Mouse (Mus musculus): ENCODE measurements at regions not wholly inside any gene's neighbourhood (a gene's known extent, or its start where the extent isn't known, plus 50 kb on each side); places are given as distances from the start of the nearest gene placed in this dataset.

- no peak overlapping the region for H3K4me3 ChIP-seq (ENCODE audit: low read depth, low read length)
- no peaks in the 10 kb centered on the region for H3K27me3 ChIP-seq (ENCODE audit: insufficient read depth, low read length)
- no peak overlapping the region for H3K9ac ChIP-seq
- H3K4me1 ChIP-seq (ENCODE audit: insufficient read depth): 0 out of 2 replicates have a peak, but pooled peaks cover 7% of the 10 kb centered on the region
- WGBS: 18% methylated on average over 12 of the region's 12 CpGs
- H3K4me2 ChIP-seq (ENCODE audit: low read depth): peak overlapping the region; percentile 27; the same call in 1 of the 2 replicates
- H3K36me3 ChIP-seq (ENCODE audit: insufficient read depth): no peaks in the 10 kb centered on the region
- no peaks in the 10 kb centered on the region for H3K9me3 ChIP-seq (ENCODE audit: low read length)
- peak; percentile 96 for ATAC-seq
- H3K27ac ChIP-seq (ENCODE audit: low read depth, low read length): no peak overlapping the region
- TF ChIP-seq CTCF (IDR thresholded peaks at IDR 0.05; ENCODE audit: low read depth): peak; percentile 99
- peak; percentile 90 for DNase-seq
Observed at GRCm38 (mm10) chr10:46011916-46012596, 434.4 kb downstream of the Hace1 start.

GRCm38 (mm10) chr10:46012599-46012998 is 435.0 kb downstream of the Hace1 start:
- Histone ChIP-seq H3K36me3 (ENCODE audit: insufficient read depth) (no peaks in the 10 kb centered on the region), H3K9ac (no peak overlapping the region), H3K4me1 (ENCODE audit: insufficient read depth) (0 out of 2 replicates have a peak, but pooled peaks cover 7% of the 10 kb centered on the region), H3K4me2 (ENCODE audit: low read depth) (no peak overlapping the region), H3K27me3 (ENCODE audit: insufficient read depth, low read length) (no peaks in the 10 kb centered on the region), H3K4me3 (ENCODE audit: low read depth, low read length) (no peak overlapping the region), H3K9me3 (ENCODE audit: low read length) (no peaks in the 10 kb centered on the region), H3K27ac (ENCODE audit: low read depth, low read length) (no peak overlapping the region)
- ATAC-seq (no peak), DNase-seq (no peak)
- no peak for TF ChIP-seq CTCF (IDR thresholded peaks at IDR 0.05; ENCODE audit: low read depth)
- WGBS: 69% methylated on average over 6 of the region's 6 CpGs

GRCm38 (mm10) chr10:46016295-46016694 is 438.7 kb downstream of the Hace1 start:
- H3K27me3 ChIP-seq (ENCODE audit: insufficient read depth, low read length): no peaks in the 10 kb centered on the region
- H3K4me2 ChIP-seq (ENCODE audit: low read depth): no peak overlapping the region
- peak; percentile 64 for DNase-seq
- no peak overlapping the region for H3K9ac ChIP-seq
- TF ChIP-seq CTCF (IDR thresholded peaks at IDR 0.05; ENCODE audit: low read depth): no peak
- 0 out of 2 replicates have a peak, but pooled peaks cover 7% of the 10 kb centered on the region for H3K4me1 ChIP-seq (ENCODE audit: insufficient read depth)
- H3K36me3 ChIP-seq (ENCODE audit: insufficient read depth): no peaks in the 10 kb centered on the region
- H3K27ac ChIP-seq (ENCODE audit: low read depth, low read length): no peak overlapping the region
- H3K4me3 ChIP-seq (ENCODE audit: low read depth, low read length): no peak overlapping the region
- peak; percentile 50; the same call in 1 of the 2 replicates for ATAC-seq
- 22% methylated on average over 5 of the region's 5 CpGs for WGBS
- no peaks in the 10 kb centered on the region for H3K9me3 ChIP-seq (ENCODE audit: low read length)

GRCm38 (mm10) chr10:46045474-46046093 is 468.0 kb downstream of the Hace1 start:
- no peak overlapping the region for H3K9ac ChIP-seq
- peaks cover 21% of the 10 kb centered on the region for H3K4me1 ChIP-seq (ENCODE audit: insufficient read depth)
- H3K36me3 ChIP-seq (ENCODE audit: insufficient read depth): no peaks in the 10 kb centered on the region
- ATAC-seq (peak; percentile 74), DNase-seq (peak; percentile 47)
- H3K4me2 ChIP-seq (ENCODE audit: low read depth): no peak overlapping the region
- TF ChIP-seq CTCF (IDR thresholded peaks at IDR 0.05; ENCODE audit: low read depth): no peak
- H3K9me3 ChIP-seq (ENCODE audit: low read length): no peaks in the 10 kb centered on the region
- no peak overlapping the region for H3K4me3 ChIP-seq (ENCODE audit: low read depth, low read length)
- no peaks in the 10 kb centered on the region for H3K27me3 ChIP-seq (ENCODE audit: insufficient read depth, low read length)
- H3K27ac ChIP-seq (ENCODE audit: low read depth, low read length): peak overlapping the region; percentile 42; the same call in 1 of the 2 replicates
- 13% methylated on average over 6 of the region's 6 CpGs for WGBS

- no peak for TF ChIP-seq CTCF (IDR thresholded peaks at IDR 0.05; ENCODE audit: low read depth)
- no peak for DNase-seq
- peak; percentile 40; the same call in 1 of the 2 replicates for ATAC-seq
Observed at GRCm38 (mm10) chr10:46046094-46046749, 468.6 kb downstream of the Hace1 start.

GRCm38 (mm10) chr10:46046890-46047414 is 469.3 kb downstream of the Hace1 start:
- Histone ChIP-seq H3K9me3 (ENCODE audit: low read length) (no peaks in the 10 kb centered on the region), H3K27ac (ENCODE audit: low read depth, low read length) (peak overlapping the region; percentile 57), H3K4me3 (ENCODE audit: low read depth, low read length) (no peak overlapping the region), H3K27me3 (ENCODE audit: insufficient read depth, low read length) (no peaks in the 10 kb centered on the region), H3K4me1 (ENCODE audit: insufficient read depth) (peaks cover 21% of the 10 kb centered on the region), H3K4me2 (ENCODE audit: low read depth) (peak overlapping the region; percentile 9; the same call in 1 of the 2 replicates), H3K36me3 (ENCODE audit: insufficient read depth) (no peaks in the 10 kb centered on the region), H3K9ac (no peak overlapping the region)
- ATAC-seq (peak; percentile 44), DNase-seq (peak; percentile 45)
- WGBS: 22% methylated on average over 8 of the region's 8 CpGs
- no peak for TF ChIP-seq CTCF (IDR thresholded peaks at IDR 0.05; ENCODE audit: low read depth)

More at GRCm38 (mm10) chr10:46046094-46046749, 468.6 kb downstream of the Hace1 start:
- H3K4me3 ChIP-seq (ENCODE audit: low read depth, low read length): no peak overlapping the region
- peaks cover 21% of the 10 kb centered on the region for H3K4me1 ChIP-seq (ENCODE audit: insufficient read depth)
- peak overlapping the region; percentile 42; the same call in 1 of the 2 replicates for H3K27ac ChIP-seq (ENCODE audit: low read depth, low read length)
- no peak overlapping the region for H3K9ac ChIP-seq
- no peaks in the 10 kb centered on the region for H3K27me3 ChIP-seq (ENCODE audit: insufficient read depth, low read length)
- H3K9me3 ChIP-seq (ENCODE audit: low read length): no peaks in the 10 kb centered on the region
- H3K36me3 ChIP-seq (ENCODE audit: insufficient read depth): no peaks in the 10 kb centered on the region
- no peak overlapping the region for H3K4me2 ChIP-seq (ENCODE audit: low read depth)

All from forebrain, postnatal 0 days (tissue).